Mouse (Mus musculus) forebrain, embryonic 15.5 days (tissue): Measurements from ENCODE around the gene Abhd8. TPM values are rescaled to one million over a fixed set of nuclear protein-coding genes. Genes with fewer than 3 reads are reported as not detected.
A peak's percentile ranks its signal among the peaks of the same experiment; 100 is the strongest.

Experiments
- ATAC-seq: fragments of 200-750 bp; cut with Nextera tagmentation; replicated peaks from 2 replicates; pipeline ENCODE4 v1.8.0; 2017; ENCODE audit warnings: mild to moderate bottlenecking, moderate TSS enrichment, moderate library complexity
- H3K27ac ChIP-seq: fragments of 300-500 bp; sonication (generic); replicated peaks from 2 replicates; pipeline ENCODE4 v1.5.1; 2015; ENCODE audit warnings: mild to moderate bottlenecking, inconsistent platforms
- H3K27me3 ChIP-seq: fragments of 300-500 bp; sonication (generic); 2 replicates; pipeline ENCODE4 v1.6.1; 2015; ENCODE audit warnings: inconsistent platforms
- H3K36me3 ChIP-seq: fragments of 300-500 bp; sonication (generic); 2 replicates; pipeline ENCODE4 v1.6.1; 2015; ENCODE audit warnings: mild to moderate bottlenecking, inconsistent platforms
- H3K4me1 ChIP-seq: fragments of 300-500 bp; sonication (generic); 2 replicates; pipeline ENCODE4 v1.6.1; 2015; ENCODE audit warnings: inconsistent platforms
- H3K4me2 ChIP-seq: fragments of 300-500 bp; sonication (generic); replicated peaks from 2 replicates; pipeline ENCODE4 v1.6.1; 2015; ENCODE audit warnings: mild to moderate bottlenecking, inconsistent platforms
- H3K4me3 ChIP-seq: fragments of 300-500 bp; sonication (generic); 2 replicates; pipeline ENCODE4 v1.5.1; 2015; ENCODE audit warnings: mild to moderate bottlenecking, inconsistent platforms
- H3K9ac ChIP-seq: fragments of 300-500 bp; sonication (generic); replicated peaks from 2 replicates; pipeline ENCODE4 v1.6.1; 2015; ENCODE audit warnings: mild to moderate bottlenecking, inconsistent platforms
- H3K9me3 ChIP-seq: fragments of 300-500 bp; sonication (generic); 2 replicates; pipeline ENCODE4 v1.6.1; 2016; ENCODE audit warnings: inconsistent platforms
- WGBS: fragments of 180-500 bp; shearing (Covaris S2); methylation state at CpG from one replicate; pipeline ENCODE4 v1.1.7; 2015; ENCODE audit warnings: mixed read lengths; 5-methylcytosine and 5-hydroxymethylcytosine counted together
- polyA plus RNA-seq: library from polyadenylated mRNA; unstranded; fragments of >200 nt; fragmentation: Nextera tagmentation; extraction: Ambion mirVana; gene quantifications from 2 replicates; pipeline ENCODE4 v1.2.1, GENCODE M21; 2015

Abhd8 gene
- polyA plus RNA-seq, 1 experiment from 2014 or later: 139 TPM

- Histone ChIP-seq H3K4me1 (peaks cover 48% of the 10 kb centered on the region), H3K4me3 (no peak overlapping the region), H3K27me3 (no peaks in the 10 kb centered on the region), H3K9ac (no peak overlapping the region), H3K27ac (no peak overlapping the region), H3K36me3 (peaks cover 9% of the 10 kb centered on the region), H3K4me2 (no peak overlapping the region), H3K9me3 (no peaks in the 10 kb centered on the region)
- ATAC-seq: no peak
- WGBS: 91% methylated on average over 2 of the region's 2 CpGs
Measured at GRCm38 (mm10) chr8:71467201-71467600, 3.7 kb upstream of the Abhd8 start.

- H3K36me3 ChIP-seq: peaks cover 2% of the 10 kb centered on the region; the same call in 1 of the 2 replicates
- no peaks in the 10 kb centered on the region for H3K27me3 ChIP-seq
- 96% methylated on average over 5 of the region's 5 CpGs for WGBS
- no peak for ATAC-seq
- H3K27ac ChIP-seq: no peak overlapping the region
- H3K4me1 ChIP-seq: peaks cover 58% of the 10 kb centered on the region
- no peak overlapping the region for H3K9ac ChIP-seq
- 0 out of 2 replicates have a peak overlapping the region, but pooled peaks have one; percentile 80 for H3K4me3 ChIP-seq
- no peaks in the 10 kb centered on the region for H3K9me3 ChIP-seq
- no peak overlapping the region for H3K4me2 ChIP-seq
Measured at GRCm38 (mm10) chr8:71466198-71466597, 2.7 kb upstream of the Abhd8 start.

GRCm38 (mm10) chr8:71465733-71466132 is 2.3 kb upstream of the Abhd8 start:
- Histone ChIP-seq H3K9ac (peak overlapping the region; percentile 62), H3K4me2 (peak overlapping the region; percentile 80), H3K9me3 (no peaks in the 10 kb centered on the region), H3K27me3 (no peaks in the 10 kb centered on the region), H3K4me3 (peak overlapping the region; percentile 80), H3K27ac (no peak overlapping the region), H3K36me3 (peaks cover 6% of the 10 kb centered on the region; the same call in 1 of the 2 replicates), H3K4me1 (peaks cover 59% of the 10 kb centered on the region)
- ATAC-seq: no peak
- WGBS: 82% methylated on average over 8 of the region's 8 CpGs

GRCm38 (mm10) chr8:71464513-71465500 is 1.4 kb upstream of the Abhd8 start, which contains the start of gene Mrpl34:
Gene Mrpl34, plus strand, starts transcription at chr8:71464959.
- Histone ChIP-seq H3K4me2 (peak within 1 kb of the TSS; percentile 80), H3K9me3 (no peaks in the 10 kb centered on the region), H3K36me3 (peaks cover 10% of the 10 kb centered on the region; the same call in 1 of the 2 replicates), H3K27ac (peak within 1 kb of the TSS; percentile 79), H3K27me3 (no peaks in the 10 kb centered on the region), H3K9ac (peak within 1 kb of the TSS; percentile 86), H3K4me3 (peak within 1 kb of the TSS; percentile 80), H3K4me1 (peaks cover 55% of the 10 kb centered on the region)
- WGBS: under 1% methylated on average over 59 of the region's 59 CpGs
- peak; percentile 64 for ATAC-seq

- no peak for ATAC-seq
- Histone ChIP-seq H3K4me1 (peaks cover 54% of the 10 kb centered on the region), H3K4me2 (peak overlapping the region; percentile 80), H3K27me3 (no peaks in the 10 kb centered on the region), H3K36me3 (peaks cover 27% of the 10 kb centered on the region), H3K4me3 (peak overlapping the region; percentile 80), H3K9ac (peak overlapping the region; percentile 86), H3K9me3 (no peaks in the 10 kb centered on the region), H3K27ac (peak overlapping the region; percentile 79; the same call in 1 of the 2 replicates)
- 4% methylated on average over 16 of the region's 16 CpGs for WGBS
Measured at GRCm38 (mm10) chr8:71462786-71463185, 669 bp downstream of the Abhd8 start.

- peaks cover 28% of the 10 kb centered on the region for H3K36me3 ChIP-seq
- H3K4me2 ChIP-seq: peak overlapping the region; percentile 80
- H3K27me3 ChIP-seq: no peaks in the 10 kb centered on the region
- ATAC-seq: no peak
- peaks cover 54% of the 10 kb centered on the region for H3K4me1 ChIP-seq
- H3K9ac ChIP-seq: peak overlapping the region; percentile 86
- WGBS: 72% methylated on average over 4 of the region's 4 CpGs
- H3K9me3 ChIP-seq: no peaks in the 10 kb centered on the region
- H3K27ac ChIP-seq: no peak overlapping the region
- H3K4me3 ChIP-seq: peak overlapping the region; percentile 80
Measured at GRCm38 (mm10) chr8:71462191-71462590, 1.3 kb downstream of the Abhd8 start.

- no peak overlapping the region for H3K27ac ChIP-seq
- H3K9ac ChIP-seq: no peak overlapping the region
- H3K27me3 ChIP-seq: no peaks in the 10 kb centered on the region
- ATAC-seq: no peak
- H3K36me3 ChIP-seq: peaks cover 30% of the 10 kb centered on the region
- H3K4me1 ChIP-seq: peaks cover 54% of the 10 kb centered on the region
- 0 out of 2 replicates have a peak overlapping the region, but pooled peaks have one; percentile 80 for H3K4me2 ChIP-seq
- H3K4me3 ChIP-seq: no peak overlapping the region
- 82% methylated on average over 47 of the region's 47 CpGs for WGBS
- H3K9me3 ChIP-seq: no peaks in the 10 kb centered on the region
Measured at GRCm38 (mm10) chr8:71461152-71461840, 2.2 kb downstream of the Abhd8 start.

- H3K27me3 ChIP-seq: no peaks in the 10 kb centered on the region
- H3K9me3 ChIP-seq: no peaks in the 10 kb centered on the region
- H3K36me3 ChIP-seq: peaks cover 30% of the 10 kb centered on the region
- ATAC-seq: no peak
- peaks cover 48% of the 10 kb centered on the region for H3K4me1 ChIP-seq
- no peak overlapping the region for H3K9ac ChIP-seq
- 89% methylated on average over 6 of the region's 6 CpGs for WGBS
- H3K27ac ChIP-seq: no peak overlapping the region
- no peak overlapping the region for H3K4me2 ChIP-seq
- H3K4me3 ChIP-seq: no peak overlapping the region
Measured at GRCm38 (mm10) chr8:71460716-71461115, 2.7 kb downstream of the Abhd8 start.

- Histone ChIP-seq H3K4me3 (no peak overlapping the region), H3K9ac (no peak overlapping the region)
Measured at GRCm38 (mm10) chr8:71457659-71458270, 5.7 kb downstream of the Abhd8 start.

GRCm38 (mm10) chr8:71456906-71457305 is 6.5 kb downstream of the Abhd8 start:
- Histone ChIP-seq H3K27ac (no peak overlapping the region), H3K4me1 (peaks cover 21% of the 10 kb centered on the region), H3K4me2 (no peak overlapping the region), H3K27me3 (no peaks in the 10 kb centered on the region), H3K9me3 (no peaks in the 10 kb centered on the region), H3K9ac (no peak overlapping the region), H3K4me3 (no peak overlapping the region), H3K36me3 (peaks cover 30% of the 10 kb centered on the region)
- WGBS: 51% methylated on average over 22 of the region's 22 CpGs
- ATAC-seq: no peak

More at GRCm38 (mm10) chr8:71457659-71458270, 5.7 kb downstream of the Abhd8 start:
- Histone ChIP-seq H3K36me3 (peaks cover 30% of the 10 kb centered on the region), H3K9me3 (no peaks in the 10 kb centered on the region), H3K27ac (no peak overlapping the region), H3K27me3 (no peaks in the 10 kb centered on the region), H3K4me2 (no peak overlapping the region), H3K4me1 (peaks cover 30% of the 10 kb centered on the region)
- ATAC-seq: no peak
- WGBS: 88% methylated on average over 20 of the region's 20 CpGs

GRCm38 (mm10) chr8:71454668-71455067 is 8.8 kb downstream of the Abhd8 start:
- Histone ChIP-seq H3K9ac (no peak overlapping the region), H3K9me3 (no peaks in the 10 kb centered on the region), H3K27me3 (no peaks in the 10 kb centered on the region), H3K4me3 (no peak overlapping the region), H3K4me1 (peaks cover 2% of the 10 kb centered on the region; the same call in 1 of the 2 replicates), H3K27ac (no peak overlapping the region), H3K36me3 (peaks cover 20% of the 10 kb centered on the region), H3K4me2 (no peak overlapping the region)
- no peak for ATAC-seq
- WGBS: 91% methylated on average over 8 of the region's 8 CpGs
